Mouse (Mus musculus): Measurements from ENCODE around the gene Gm13119. TPM values are rescaled to one million over a fixed set of nuclear protein-coding genes. Genes with fewer than 3 reads are reported as not detected.
"Not testable (repeated sequence)": the region's sequence is repeated elsewhere in the genome, so short reads cannot be mapped to it uniquely, and the experiment has no call there.

Gm13119 gene
- polyA plus RNA-seq (2012; ENCODE audit: insufficient read depth, low replicate concordance) = not detected in 2 replicates

GRCm38 (mm10) chr4:144357642-144358041 is at the start of gene Gm13119:
TSS of gene Gm13119 (plus strand) at chr4:144357942.
- H3K9me3 ChIP-seq = peaks cover 15% of the 10 kb centered on the region
- H3K36me3 ChIP-seq (replicated peaks; ENCODE audit: low read length) = not testable (repeated sequence)

GRCm38 (mm10) chr4:144312666-144313460 is 44.9 kb upstream of the Gm13119 start:
- H3K4me3 ChIP-seq (replicated peaks); H3K9me3 ChIP-seq; H3K4me1 ChIP-seq; H3K27me3 ChIP-seq (replicated peaks); H3K36me3 ChIP-seq (replicated peaks; ENCODE audit: low read length): not testable (repeated sequence)

More at GRCm38 (mm10) chr4:144357642-144358041, at the start of gene Gm13119:
- H3K27me3 ChIP-seq (replicated peaks); H3K4me1 ChIP-seq; H3K4me3 ChIP-seq (replicated peaks): not testable (repeated sequence)

GRCm38 (mm10) chr4:144329949-144330348 is 27.8 kb upstream of the Gm13119 start, which contains the start of gene Gm13128:
TSS of gene Gm13128 (plus strand) at chr4:144330249.
- not testable (repeated sequence) for H3K9me3 ChIP-seq; H3K36me3 ChIP-seq (replicated peaks; ENCODE audit: low read length); H3K4me1 ChIP-seq; H3K4me3 ChIP-seq (replicated peaks); H3K27me3 ChIP-seq (replicated peaks)

DNA sequence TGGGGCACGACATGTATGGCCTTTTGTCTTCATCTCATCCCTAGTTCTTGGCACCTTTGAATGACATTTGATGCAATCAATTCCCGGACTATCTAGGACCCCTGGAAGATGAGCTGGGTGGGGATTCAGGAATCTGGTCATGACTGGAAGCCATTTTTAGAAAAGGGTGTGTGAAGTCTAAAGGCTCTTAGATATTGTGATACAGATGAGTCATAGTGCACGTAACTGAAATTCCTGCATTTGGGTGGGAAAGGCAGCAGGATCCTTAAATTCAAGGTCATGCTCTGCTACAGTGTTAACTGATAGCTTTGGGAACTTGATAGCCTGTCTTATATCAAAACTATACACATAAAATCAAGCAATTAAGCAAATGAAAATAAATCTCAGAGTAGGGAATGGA is 21.9 kb upstream of the Gm13119 start:
- not testable (repeated sequence) for H3K4me3 ChIP-seq (replicated peaks); H3K4me1 ChIP-seq; H3K36me3 ChIP-seq (replicated peaks; ENCODE audit: low read length); H3K9me3 ChIP-seq; H3K27me3 ChIP-seq (replicated peaks)

DNA sequence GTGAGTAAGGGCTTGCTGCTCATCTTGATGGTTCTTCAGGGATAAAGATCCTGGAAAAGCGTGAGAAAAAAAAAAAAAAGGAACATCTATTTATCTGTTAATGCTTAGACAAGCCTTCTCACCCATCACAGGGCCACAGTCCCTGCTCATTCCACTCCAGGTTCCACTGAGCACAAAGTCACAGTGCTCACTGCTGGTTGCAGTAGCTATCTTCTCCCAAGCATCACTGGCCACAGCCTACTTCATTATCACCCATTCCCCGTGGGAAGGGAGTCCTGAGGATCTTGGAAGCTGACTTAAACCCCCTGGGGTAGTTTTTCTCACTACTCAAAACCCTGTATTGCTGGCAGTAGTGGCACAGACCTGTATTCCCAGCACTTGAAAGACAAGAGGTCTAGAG is 20.2 kb downstream of the Gm13119 start, which contains the start of gene Pramef20:
Pramef20 (minus strand) TSS at position 23 of the 400 bp plus-strand sequence.
- Histone ChIP-seq H3K9me3 (peaks cover 34% of the 10 kb centered on the region), H3K27me3 (replicated peaks) (no peaks in the 10 kb centered on the region), H3K36me3 (replicated peaks; ENCODE audit: low read length) (no peaks in the 10 kb centered on the region), H3K4me3 (replicated peaks) (no peak within 1 kb of the TSS), H3K4me1 (no peaks in the 10 kb centered on the region)
- TF ChIP-seq GATA1 (IDR thresholded peaks at IDR 0.05; ENCODE audit: borderline replicate concordance, low read length) (no peak), FLI1 (IDR thresholded peaks at IDR 0.05; ENCODE audit: low read length) (no peak)

GRCm38 (mm10) chr4:144396316-144396715 is 38.6 kb downstream of the Gm13119 start:
- H3K9me3 ChIP-seq = peaks cover 11% of the 10 kb centered on the region; the same call in 1 of the 2 replicates
- no peaks in the 10 kb centered on the region for H3K36me3 ChIP-seq (replicated peaks; ENCODE audit: low read length)
- no peak overlapping the region for H3K4me3 ChIP-seq (replicated peaks)
- no peaks in the 10 kb centered on the region for H3K27me3 ChIP-seq (replicated peaks)
- TF ChIP-seq FLI1 (IDR thresholded peaks at IDR 0.05; ENCODE audit: low read length) (no peak), GATA1 (IDR thresholded peaks at IDR 0.05; ENCODE audit: borderline replicate concordance, low read length) (no peak)
- no peaks in the 10 kb centered on the region for H3K4me1 ChIP-seq

GRCm38 (mm10) chr4:144402712-144403111 is 45.0 kb downstream of the Gm13119 start:
- TF ChIP-seq FLI1 (IDR thresholded peaks at IDR 0.05; ENCODE audit: low read length) = no peak
- no peak for TF ChIP-seq GATA1 (IDR thresholded peaks at IDR 0.05; ENCODE audit: borderline replicate concordance, low read length)
- H3K27me3 ChIP-seq (replicated peaks) = peaks cover 4% of the 10 kb centered on the region
- H3K4me3 ChIP-seq (replicated peaks) = no peak overlapping the region
- H3K9me3 ChIP-seq = no peaks in the 10 kb centered on the region
- no peaks in the 10 kb centered on the region for H3K36me3 ChIP-seq (replicated peaks; ENCODE audit: low read length)
- no peaks in the 10 kb centered on the region for H3K4me1 ChIP-seq

DNA sequence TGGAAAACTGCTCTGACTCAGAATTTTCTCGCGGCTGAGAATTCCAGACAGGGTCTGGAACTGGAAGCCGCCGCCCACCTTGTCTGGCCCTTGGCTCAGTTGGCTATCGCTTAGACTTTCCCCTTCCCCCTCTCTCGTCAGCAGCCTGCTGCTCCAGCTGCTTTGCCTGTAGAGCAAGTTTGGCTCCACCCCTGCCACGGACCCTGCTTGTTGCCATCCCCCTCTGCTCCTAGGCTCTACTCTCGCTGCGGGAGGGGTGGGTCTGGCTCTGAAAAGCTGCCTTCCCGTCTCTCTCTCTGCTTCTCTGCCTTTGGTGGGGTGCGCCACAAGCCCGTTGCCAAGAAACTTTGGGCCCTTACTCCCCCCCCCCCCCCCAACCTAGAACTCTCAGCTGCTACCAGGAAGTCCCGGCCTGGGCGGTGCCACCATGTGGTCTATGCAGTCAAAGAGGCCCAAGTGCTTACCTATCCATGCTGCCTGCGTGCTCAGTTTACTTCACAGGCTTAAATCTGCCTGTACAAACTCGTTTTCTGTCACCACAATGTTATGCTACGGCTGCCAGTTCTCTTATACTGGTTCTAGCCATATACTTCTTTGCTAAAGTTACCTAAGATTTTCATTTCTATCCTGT is 46.8 kb downstream of the Gm13119 start:
- peaks cover 4% of the 10 kb centered on the region for H3K27me3 ChIP-seq (replicated peaks)
- peak overlapping the region; percentile 71 for H3K4me3 ChIP-seq (replicated peaks)
- H3K4me1 ChIP-seq = no peaks in the 10 kb centered on the region
- TF ChIP-seq GATA1 (IDR thresholded peaks at IDR 0.05; ENCODE audit: borderline replicate concordance, low read length) (no peak), FLI1 (IDR thresholded peaks at IDR 0.05; ENCODE audit: low read length) (no peak)
- H3K9me3 ChIP-seq = no peaks in the 10 kb centered on the region
- H3K36me3 ChIP-seq (replicated peaks; ENCODE audit: low read length) = no peaks in the 10 kb centered on the region

- Histone ChIP-seq H3K4me1 (no peaks in the 10 kb centered on the region), H3K36me3 (replicated peaks; ENCODE audit: low read length) (no peaks in the 10 kb centered on the region), H3K27me3 (replicated peaks) (peaks cover 4% of the 10 kb centered on the region), H3K9me3 (peaks cover 3% of the 10 kb centered on the region; the same call in 1 of the 2 replicates), H3K4me3 (replicated peaks) (no peak overlapping the region)
- TF ChIP-seq GATA1 (IDR thresholded peaks at IDR 0.05; ENCODE audit: borderline replicate concordance, low read length) (no peak), FLI1 (IDR thresholded peaks at IDR 0.05; ENCODE audit: low read length) (no peak)
These were observed 48.5 kb downstream of the Gm13119 start for GRCm38 (mm10) chr4:144406261-144406660.

DNA sequence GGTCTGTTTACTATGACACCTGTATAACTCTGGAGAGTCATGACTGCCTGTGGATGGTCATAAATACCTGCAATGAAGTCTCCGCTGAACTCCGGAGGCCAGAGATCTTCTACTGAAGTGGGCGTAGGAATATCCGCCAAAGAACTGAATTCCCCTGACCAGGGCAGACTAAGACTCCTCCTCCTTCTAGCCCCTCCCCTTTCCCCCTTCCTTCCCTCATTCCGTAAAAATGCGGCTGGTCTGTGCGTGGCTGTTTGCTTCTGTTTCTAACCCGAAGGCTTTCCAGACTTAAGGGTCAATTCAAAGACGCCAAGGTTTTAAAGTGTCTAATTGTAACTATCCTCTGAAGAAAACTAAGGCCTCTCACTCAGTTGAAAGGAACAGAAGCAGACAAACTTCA is 50.5 kb downstream of the Gm13119 start, which contains the start of gene Pramef12:
Pramef12 (minus strand) TSS at position 175 of the 400 bp plus-strand sequence.
- H3K36me3 ChIP-seq (replicated peaks; ENCODE audit: low read length) = no peaks in the 10 kb centered on the region
- TF ChIP-seq GATA1 (IDR thresholded peaks at IDR 0.05; ENCODE audit: borderline replicate concordance, low read length) = no peak
- TF ChIP-seq FLI1 (IDR thresholded peaks at IDR 0.05; ENCODE audit: low read length) = no peak
- H3K4me1 ChIP-seq = no peaks in the 10 kb centered on the region
- peaks cover 4% of the 10 kb centered on the region for H3K27me3 ChIP-seq (replicated peaks)
- H3K9me3 ChIP-seq = peaks cover 3% of the 10 kb centered on the region; the same call in 1 of the 2 replicates
- H3K4me3 ChIP-seq (replicated peaks) = no peak within 1 kb of the TSS

Other genes starting within 250 kb of the Gm13119 start
- gene Oog3, start 195.3 kb upstream of the Gm13119 start, polyA plus RNA-seq (2012; ENCODE audit: insufficient read depth, low replicate concordance) = not detected in 2 replicates
- gene Oog2, start 167.2 kb upstream of the Gm13119 start, polyA plus RNA-seq (2012; ENCODE audit: insufficient read depth, low replicate concordance) = not detected in 2 replicates
- not detected in 2 replicates for gene C87977, start 144.6 kb upstream of the Gm13119 start, polyA plus RNA-seq (2012; ENCODE audit: insufficient read depth, low replicate concordance)
- not detected in 2 replicates for gene Pramel5, start 77.5 kb upstream of the Gm13119 start, polyA plus RNA-seq (2012; ENCODE audit: insufficient read depth, low replicate concordance)
- not detected in 2 replicates for gene Gm13128, start 27.7 kb upstream of the Gm13119 start, polyA plus RNA-seq (2012; ENCODE audit: insufficient read depth, low replicate concordance)
- not detected in 2 replicates for gene Pramef20, start 20.0 kb downstream of the Gm13119 start, polyA plus RNA-seq (2012; ENCODE audit: insufficient read depth, low replicate concordance)
- not detected in 2 replicates for gene Pramef12, start 50.5 kb downstream of the Gm13119 start, polyA plus RNA-seq (2012; ENCODE audit: insufficient read depth, low replicate concordance)
- gene 1700012P22Rik, start 80.8 kb downstream of the Gm13119 start, polyA plus RNA-seq (2012; ENCODE audit: insufficient read depth, low replicate concordance) = not detected in 2 replicates
- not detected in 2 replicates for gene Gm9944, start 95.4 kb downstream of the Gm13119 start, polyA plus RNA-seq (2012; ENCODE audit: insufficient read depth, low replicate concordance)
- gene Aadacl3, start 105.8 kb downstream of the Gm13119 start, polyA plus RNA-seq (2012; ENCODE audit: insufficient read depth, low replicate concordance) = not detected in 2 replicates
- not detected in 2 replicates for gene 9430007A20Rik, start 161.9 kb downstream of the Gm13119 start, polyA plus RNA-seq (2012; ENCODE audit: insufficient read depth, low replicate concordance)
- not detected in 2 replicates for gene Gm13124, start 207.2 kb downstream of the Gm13119 start, polyA plus RNA-seq (2012; ENCODE audit: insufficient read depth, low replicate concordance)